Mouse (Mus musculus) 3134 (cell line): ENCODE results near the gene Prkca.
A peak's percentile ranks its signal among the peaks of the same experiment; 100 is the strongest.

Experiments
- DNase-seq: peaks from one replicate; pipeline ENCODE4 v3.0.0-alpha.2; 2011; ENCODE audit warnings: low spot score; ENCODE audit not compliant: insufficient read length; ENCODE audit errors: extremely low read depth

Gene Prkca

GRCm38 (mm10) chr11:108176715-108177114 is 167.0 kb downstream of the Prkca start:
- no peak for DNase-seq

- DNase-seq: no peak
Measured at GRCm38 (mm10) chr11:108171917-108172316, 171.8 kb downstream of the Prkca start.

GRCm38 (mm10) chr11:108171260-108171659 is 172.5 kb downstream of the Prkca start:
- no peak for DNase-seq

- no peak for DNase-seq
Measured at GRCm38 (mm10) chr11:108170107-108170506, 173.6 kb downstream of the Prkca start.

- no peak for DNase-seq
Measured at GRCm38 (mm10) chr11:108165725-108166124, 178.0 kb downstream of the Prkca start.

- DNase-seq: no peak
Measured at GRCm38 (mm10) chr11:108162639-108163038, 181.1 kb downstream of the Prkca start.

GRCm38 (mm10) chr11:108162110-108162509 is 181.6 kb downstream of the Prkca start:
- DNase-seq: no peak

- DNase-seq: peak; percentile 65
Measured at GRCm38 (mm10) chr11:108160056-108160455, 183.7 kb downstream of the Prkca start.

- no peak for DNase-seq
Measured at GRCm38 (mm10) chr11:108158046-108158445, 185.7 kb downstream of the Prkca start.

- DNase-seq: no peak
Measured at GRCm38 (mm10) chr11:108157074-108157473, 186.7 kb downstream of the Prkca start.

- no peak for DNase-seq
Measured at GRCm38 (mm10) chr11:108156107-108156506, 187.6 kb downstream of the Prkca start.

GRCm38 (mm10) chr11:108155088-108155580 is 188.6 kb downstream of the Prkca start:
- DNase-seq: no peak

- DNase-seq: no peak
Measured at GRCm38 (mm10) chr11:108153997-108154841, 189.5 kb downstream of the Prkca start.

- no peak for DNase-seq
Measured at GRCm38 (mm10) chr11:108152591-108152990, 191.1 kb downstream of the Prkca start.

- peak; percentile 82 for DNase-seq
Measured at GRCm38 (mm10) chr11:108150410-108150809, 193.3 kb downstream of the Prkca start.

- no peak for DNase-seq
Measured at GRCm38 (mm10) chr11:108149187-108149586, 194.5 kb downstream of the Prkca start.

- DNase-seq: no peak
Measured at GRCm38 (mm10) chr11:108148491-108148890, 195.2 kb downstream of the Prkca start.

- no peak for DNase-seq
Measured at GRCm38 (mm10) chr11:108145752-108146496, 197.8 kb downstream of the Prkca start.

GRCm38 (mm10) chr11:108145128-108145527 is 198.6 kb downstream of the Prkca start:
- DNase-seq: no peak

GRCm38 (mm10) chr11:108143739-108144138 is 200.0 kb downstream of the Prkca start:
- DNase-seq: no peak

GRCm38 (mm10) chr11:108140028-108140427 is 203.7 kb downstream of the Prkca start:
- DNase-seq: peak; percentile 37

- DNase-seq: no peak
Measured at GRCm38 (mm10) chr11:108136341-108136740, 207.4 kb downstream of the Prkca start.
